Mouse (Mus musculus) activated CD4-positive, CD25-positive, alpha-beta regulatory T cell (primary cell): ENCODE measurements around the gene Rhox4b. TPM values are rescaled to one million over a fixed set of nuclear protein-coding genes. Genes with fewer than 3 reads are reported as not detected.

Experiments used
- polyA plus RNA-seq, 2 experiments: library from polyadenylated mRNA; unstranded; fragments of 100-300 nt; shearing (Covaris generic); gene quantifications; one replicate each; pipeline ENCODE4 v1.2.1; 2017

Rhox4b gene
- under 1 TPM in 1 of 2 experiments, not detected in 1; 0.55 TPM for polyA plus RNA-seq

DNA sequence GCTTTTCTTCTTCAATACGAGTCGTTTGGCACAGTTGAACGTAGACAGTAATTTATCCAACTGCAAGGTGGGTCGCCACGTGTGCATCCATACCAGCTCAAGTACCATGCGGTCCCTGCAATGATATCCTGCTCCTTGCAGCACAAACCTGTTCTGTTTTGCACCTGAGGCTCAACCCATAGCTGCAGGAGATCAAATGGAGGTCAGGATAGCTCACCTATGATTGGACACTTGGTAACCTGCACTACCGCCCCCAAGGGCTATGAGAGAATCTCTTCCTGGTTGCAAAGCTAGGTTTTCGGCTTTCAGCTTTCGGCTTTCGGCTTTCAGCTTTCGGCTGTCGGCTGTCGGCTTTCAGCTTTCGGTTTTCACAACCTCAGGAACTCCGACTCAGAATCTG, at the start of gene Rhox4b:
Gene Rhox4b, plus strand, starts transcription at position 301 of the 400 bp plus-strand sequence.

DNA sequence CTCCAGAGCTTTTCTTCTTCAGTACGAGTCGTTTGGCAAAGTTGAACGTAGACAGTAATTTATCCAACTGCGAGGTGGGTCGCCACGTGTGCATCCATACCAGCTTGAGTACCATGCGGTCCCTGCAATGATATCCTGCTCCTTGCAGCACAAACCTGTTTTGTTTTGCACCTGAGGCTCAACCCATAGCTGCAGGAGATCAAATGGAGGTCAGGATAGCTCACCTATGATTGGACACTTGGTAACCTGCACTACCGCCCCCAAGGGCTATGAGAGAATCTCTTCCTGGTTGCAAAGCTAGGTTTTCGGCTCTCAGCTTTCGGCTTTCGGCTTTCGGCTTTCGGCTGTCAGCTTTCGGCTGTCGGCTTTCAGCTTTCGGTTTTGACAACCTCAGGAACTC, 41.7 kb upstream of the Rhox4b start, which contains the start of gene Rhox4a2:
Gene Rhox4a2, plus strand, starts transcription at position 301 of the 400 bp plus-strand sequence.

DNA sequence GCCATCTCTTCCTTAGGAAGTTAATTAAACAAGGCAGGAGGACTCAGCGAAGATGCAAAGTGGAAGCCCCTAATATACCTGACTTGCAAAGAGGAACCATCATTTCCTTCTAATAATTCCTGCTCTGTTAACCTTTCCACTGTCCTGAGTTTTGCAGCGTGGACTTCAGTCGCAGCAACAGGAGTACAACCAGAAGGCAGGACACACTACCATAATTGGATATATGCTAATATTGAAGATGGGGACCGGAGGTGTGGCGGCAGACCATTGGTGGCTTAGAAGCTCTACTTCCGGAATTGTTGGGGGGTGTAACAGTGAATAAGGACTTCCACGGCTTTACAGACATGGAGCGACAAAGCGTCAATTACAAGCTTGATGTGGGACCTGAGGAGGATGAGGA, 20.5 kb upstream of the Rhox4b start, which contains the start of gene Rhox2b:
Gene Rhox2b, plus strand, starts transcription at position 301 of the 400 bp plus-strand sequence.

DNA sequence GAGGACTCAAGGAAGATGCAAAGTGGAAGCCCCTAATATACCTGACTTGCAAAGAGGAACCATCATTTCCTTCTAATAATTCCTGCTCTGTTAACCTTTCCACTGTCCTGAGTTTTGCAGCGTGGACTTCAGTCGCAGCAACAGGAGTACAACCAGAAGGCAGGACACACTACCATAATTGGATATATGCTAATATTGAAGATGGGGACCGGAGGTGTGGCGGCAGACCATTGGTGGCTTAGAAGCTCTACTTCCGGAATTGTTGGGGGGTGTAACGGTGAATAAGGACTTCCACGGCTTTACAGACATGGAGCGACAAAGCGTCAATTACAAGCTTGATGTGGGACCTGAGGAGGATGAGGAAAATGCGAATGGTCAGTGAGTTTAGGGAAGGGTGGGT, 21.1 kb downstream of the Rhox4b start, which contains the start of gene Rhox2c:
Gene Rhox2c, plus strand, starts transcription at position 301 of the 400 bp plus-strand sequence.

DNA sequence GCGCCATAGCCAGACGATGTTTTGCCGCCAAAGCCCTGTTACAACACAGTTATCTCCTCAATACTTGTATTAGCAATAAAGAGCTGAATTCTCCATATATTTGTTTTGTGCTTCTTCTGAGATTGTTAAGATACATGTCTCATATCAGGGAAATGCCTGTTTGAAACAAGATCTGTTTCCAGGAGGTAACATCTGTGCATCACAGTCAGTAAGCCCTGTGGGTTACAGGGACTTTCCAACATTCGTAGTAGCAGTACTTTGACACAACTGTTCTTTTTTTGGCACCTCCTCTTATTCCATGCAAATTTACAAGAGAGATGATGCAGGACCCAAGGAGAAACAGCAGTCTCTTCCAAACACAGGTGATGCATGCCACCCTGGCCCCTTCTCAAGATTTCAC, 26.0 kb downstream of the Rhox4b start, which contains the start of gene Rhox3c:
Gene Rhox3c, plus strand, starts transcription at position 301 of the 400 bp plus-strand sequence.

DNA sequence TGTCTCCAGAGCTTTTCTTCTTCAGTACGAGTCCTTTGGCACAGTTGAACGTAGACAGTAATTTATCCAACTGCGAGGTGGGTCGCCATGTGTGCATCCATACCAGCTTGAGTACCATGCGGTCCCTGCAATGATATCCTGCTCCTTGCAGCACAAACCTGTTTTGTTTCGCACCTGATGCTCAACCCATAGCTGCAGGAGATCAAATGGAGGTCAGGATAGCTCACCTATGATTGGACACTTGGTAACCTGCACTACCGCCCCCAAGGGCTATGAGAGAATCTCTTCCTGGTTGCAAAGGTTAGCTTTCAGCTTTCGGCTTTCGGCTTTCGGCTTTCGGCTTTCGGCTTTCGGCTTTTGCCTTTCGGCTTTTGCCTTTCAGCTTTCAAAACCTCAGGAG, 47.7 kb downstream of the Rhox4b start, which contains the start of gene Rhox4c:
Gene Rhox4c, plus strand, starts transcription at position 301 of the 400 bp plus-strand sequence.

Other genes with a start within 250 kb of the Rhox4b start
- 100 to 1,000 TPM; 293 to 300 TPM for gene Ndufa1, start 241.3 kb upstream of the Rhox4b start, polyA plus RNA-seq
- gene Rnf113a1, start 241.2 kb upstream of the Rhox4b start, polyA plus RNA-seq = 10 to 100 TPM; 10.3 to 15.5 TPM
- not detected for gene Gm9, start 221.5 kb upstream of the Rhox4b start, polyA plus RNA-seq
- gene Rhox1, start 210.2 kb upstream of the Rhox4b start, polyA plus RNA-seq = under 1 TPM in 1 of 2 experiments, not detected in 1; 0.33 TPM
- not detected for gene Rhox2a, start 187.5 kb upstream of the Rhox4b start, polyA plus RNA-seq
- gene Rhox3a, start 182.6 kb upstream of the Rhox4b start, polyA plus RNA-seq = not detected
- not detected for gene Rhox4a, start 167.2 kb upstream of the Rhox4b start, polyA plus RNA-seq
- gene Rhox3a2, start 52.5 kb upstream of the Rhox4b start, polyA plus RNA-seq = not detected
- under 1 TPM in 1 of 2 experiments, not detected in 1; 0.61 TPM for gene Rhox4a2, start 41.6 kb upstream of the Rhox4b start, polyA plus RNA-seq
- not detected for gene Rhox2b, start 20.4 kb upstream of the Rhox4b start, polyA plus RNA-seq
- gene Rhox2c, start 21.2 kb downstream of the Rhox4b start, polyA plus RNA-seq = not detected
- gene Rhox3c, start 26.1 kb downstream of the Rhox4b start, polyA plus RNA-seq = not detected
- gene Rhox4c, start 47.8 kb downstream of the Rhox4b start, polyA plus RNA-seq = not detected
- not detected for gene Rhox2d, start 60.9 kb downstream of the Rhox4b start, polyA plus RNA-seq
- gene Rhox4d, start 81.9 kb downstream of the Rhox4b start, polyA plus RNA-seq = under 1 TPM in 1 of 2 experiments, not detected in 1; 0.25 TPM
- not detected for gene Rhox2e, start 98.0 kb downstream of the Rhox4b start, polyA plus RNA-seq
- gene Rhox3e, start 109.5 kb downstream of the Rhox4b start, polyA plus RNA-seq = not detected
- gene Rhox4e, start 124.9 kb downstream of the Rhox4b start, polyA plus RNA-seq = under 1 TPM in 1 of 2 experiments, not detected in 1; 0.57 TPM
- gene Rhox2f, start 138.9 kb downstream of the Rhox4b start, polyA plus RNA-seq = not detected
- not detected for gene Rhox3f, start 148.5 kb downstream of the Rhox4b start, polyA plus RNA-seq
- not detected for gene Rhox4f, start 175.2 kb downstream of the Rhox4b start, polyA plus RNA-seq
- gene Rhox3g, start 196.1 kb downstream of the Rhox4b start, polyA plus RNA-seq = not detected
- not detected for gene Rhox2g, start 211.0 kb downstream of the Rhox4b start, polyA plus RNA-seq
- gene Rhox4g, start 218.8 kb downstream of the Rhox4b start, polyA plus RNA-seq = under 1 TPM in 1 of 2 experiments, not detected in 1; 0.31 TPM
- not detected for gene Rhox3h, start 236.3 kb downstream of the Rhox4b start, polyA plus RNA-seq
- not detected for gene Rhox2h, start 240.8 kb downstream of the Rhox4b start, polyA plus RNA-seq